Mouse (Mus musculus) adrenal gland, postnatal 10 days (tissue): ENCODE results near the gene Dusp6. TPM values are rescaled to one million over a fixed set of nuclear protein-coding genes. Genes with fewer than 3 reads are reported as not detected.

Experiments
- DNase-seq: peaks from one replicate; pipeline ENCODE4 v3.0.0; 2021; ENCODE audit warnings: mixed read lengths
- total RNA-seq, 2 experiments: library from RNA; stranded (reverse); gene quantifications; 2 replicates each; pipeline ENCODE4 v1.2.3; 2021

Dusp6 gene
- total RNA-seq, 2 experiments from 2014 or later, result 90.0 to 93.5 TPM

DNA sequence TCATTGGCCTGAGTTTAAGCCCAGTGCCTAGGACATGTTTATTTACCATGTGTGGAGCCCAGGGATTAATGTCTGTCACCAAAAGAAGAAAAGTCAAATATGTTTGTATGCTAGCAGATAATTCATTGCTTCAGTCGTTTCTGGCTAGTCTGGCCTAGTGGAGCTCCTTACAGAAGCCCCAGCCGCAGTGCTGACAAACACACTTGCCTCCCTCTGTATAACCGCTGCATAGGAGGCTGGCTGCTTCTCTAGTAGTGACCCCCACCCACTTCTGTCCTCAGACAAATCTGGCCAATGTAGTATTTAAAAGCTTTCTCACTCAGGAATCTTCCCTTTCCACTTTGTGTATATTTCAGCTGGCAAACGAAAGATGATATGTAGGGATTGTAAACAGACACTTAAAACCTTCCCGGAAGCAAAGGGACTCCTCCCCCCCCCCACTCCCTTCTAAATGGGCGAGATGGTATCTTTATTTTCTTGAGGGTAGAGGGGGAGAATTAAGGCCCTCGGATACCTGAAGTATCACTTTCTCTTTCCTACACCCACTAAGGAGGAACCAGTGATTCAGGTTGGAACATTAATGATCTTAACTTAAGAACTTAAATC, 18.3 kb upstream of the Dusp6 start:
- no peak for DNase-seq

DNA sequence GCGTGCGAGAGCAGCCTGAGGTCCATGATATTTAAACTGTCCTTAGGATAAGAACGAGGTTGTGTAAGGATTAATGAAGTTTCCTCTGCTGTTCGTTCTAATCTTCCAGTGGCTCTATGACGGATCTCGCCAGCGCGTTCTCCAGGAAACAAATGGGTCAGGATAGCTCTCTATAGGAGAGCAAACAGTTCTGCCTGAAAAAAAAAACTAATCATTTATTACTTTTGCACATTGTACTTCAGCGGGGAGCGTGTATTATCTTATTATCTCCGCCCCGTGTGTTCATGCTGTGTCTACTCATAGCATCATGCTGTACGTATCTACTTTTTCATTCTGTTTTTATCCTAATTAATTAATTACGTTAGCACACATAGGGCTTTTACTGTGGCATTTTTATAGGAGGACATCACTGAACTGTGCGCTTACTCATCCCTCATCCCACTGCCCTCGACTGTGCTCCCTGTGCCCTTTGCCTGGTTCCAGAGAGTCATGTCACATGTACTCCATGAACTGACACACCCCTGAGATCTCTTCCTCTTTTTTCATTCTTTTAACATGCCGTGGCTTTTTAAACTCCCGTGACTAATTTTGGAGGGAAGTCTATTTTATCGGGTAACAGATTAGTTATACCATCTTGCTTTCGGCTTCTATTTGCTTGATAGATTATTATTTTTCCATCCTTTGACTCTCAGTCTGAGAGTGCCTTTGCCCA, 16.1 kb upstream of the Dusp6 start:
- no peak for DNase-seq

DNA sequence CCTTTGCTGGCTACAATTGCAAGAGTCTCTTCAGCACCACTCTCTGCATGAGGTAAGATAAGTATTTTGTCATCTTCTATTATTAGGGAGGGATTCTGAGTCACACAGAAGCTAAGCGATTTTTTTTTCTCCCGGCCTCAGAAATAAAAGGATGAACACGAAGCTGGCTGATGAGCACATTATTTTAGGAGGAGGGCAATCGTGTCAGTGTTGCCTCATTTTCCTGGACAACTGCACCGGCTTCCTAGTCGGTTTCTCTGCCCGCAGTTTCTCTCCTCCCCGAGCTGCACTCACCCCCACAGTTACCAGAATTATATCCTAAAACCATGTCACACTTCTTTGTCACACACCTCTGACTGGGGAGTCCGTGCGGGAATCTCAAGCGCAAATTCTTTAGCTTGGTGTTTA, 12.2 kb upstream of the Dusp6 start:
- DNase-seq, result no peak

DNA sequence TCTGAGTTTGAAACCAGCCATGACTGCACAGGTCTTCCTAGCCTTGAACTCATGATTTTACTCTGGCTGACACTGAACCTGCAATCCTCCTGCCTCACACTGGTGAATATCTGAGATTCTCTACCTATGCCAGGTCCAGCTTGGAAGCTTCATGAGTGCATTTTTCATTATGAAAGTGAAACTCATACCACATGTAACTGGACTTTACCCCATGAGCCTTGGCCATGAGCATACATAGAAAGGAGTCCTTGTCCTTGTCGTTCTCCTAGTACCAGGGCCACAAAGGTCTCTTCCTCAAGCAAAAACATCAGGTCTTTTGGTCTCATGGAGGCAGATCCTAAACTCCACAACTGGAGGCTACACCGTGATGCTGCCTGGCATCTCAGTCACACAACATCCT, 9.6 kb upstream of the Dusp6 start:
- DNase-seq, result no peak

DNA sequence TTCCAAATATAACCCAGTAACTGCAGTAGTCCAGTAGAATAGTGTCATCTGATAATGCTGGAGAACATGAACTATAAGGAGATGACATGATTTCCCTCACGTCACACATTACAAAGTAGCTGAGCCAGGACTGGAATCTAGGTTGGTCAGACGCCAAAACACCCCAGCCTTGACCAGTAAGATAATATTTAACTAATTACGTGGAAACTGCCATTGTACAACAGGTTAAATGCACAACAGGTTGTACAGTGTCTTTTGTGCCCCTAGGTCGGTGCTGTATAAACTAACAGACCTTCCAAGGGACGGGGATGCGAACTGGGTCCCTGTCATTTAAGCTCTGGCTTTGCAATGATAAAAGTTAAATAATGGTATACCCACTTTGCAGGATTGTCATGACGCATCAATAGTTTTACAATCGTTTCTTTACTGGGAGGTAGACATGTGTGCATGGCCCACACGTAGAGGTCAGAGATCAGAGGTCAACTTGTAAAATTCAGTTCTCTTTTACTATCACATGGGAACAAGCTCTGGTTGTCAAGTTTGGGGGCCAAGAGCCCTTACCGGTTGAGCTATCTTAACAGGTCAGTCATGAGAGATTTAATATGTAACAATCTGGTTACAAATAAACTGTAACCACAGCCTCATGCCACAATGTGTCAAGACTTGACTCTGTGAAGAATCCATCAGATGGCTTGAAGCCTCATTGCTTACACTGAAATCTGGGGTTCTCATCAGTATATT, 7.0 kb upstream of the Dusp6 start:
- DNase-seq, result no peak

DNA sequence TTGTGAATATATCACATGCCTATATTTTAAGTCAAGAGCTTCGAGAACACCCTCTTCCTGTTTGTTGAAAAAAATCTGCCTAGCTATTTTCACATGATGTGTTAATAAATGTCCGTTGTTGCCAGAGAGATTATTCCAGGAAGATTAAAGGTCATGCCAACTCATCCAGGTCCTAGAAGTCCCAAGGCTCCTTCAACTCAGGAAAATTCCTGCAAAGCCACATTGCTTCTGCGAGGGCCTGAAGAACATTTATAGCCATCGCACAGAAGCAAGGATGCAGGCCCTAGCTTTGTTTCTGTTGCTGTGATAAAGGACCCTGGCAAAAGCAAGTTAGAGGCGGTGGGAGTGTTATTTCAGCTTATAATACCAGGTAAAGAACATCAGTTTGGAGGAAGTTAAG, 5.5 kb upstream of the Dusp6 start:
- no peak for DNase-seq

DNA sequence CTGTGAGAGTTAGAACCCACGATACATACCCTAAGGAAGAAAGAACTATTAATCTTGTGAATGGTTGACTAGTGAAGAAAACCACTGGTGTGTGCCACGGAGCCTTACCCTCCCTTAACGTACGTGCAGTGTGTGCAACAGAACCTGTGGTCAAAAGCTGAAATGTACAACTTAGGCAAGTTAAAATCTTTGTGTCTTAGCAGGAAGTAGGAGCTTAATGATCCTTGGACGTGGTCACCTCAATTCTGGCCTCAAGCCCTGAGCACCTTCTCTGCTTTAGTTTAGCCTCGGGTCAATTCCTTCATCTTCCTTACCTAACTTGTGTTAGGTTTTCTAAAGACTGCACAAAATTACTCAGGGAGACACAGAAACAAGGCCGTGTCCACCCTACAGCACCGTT, 3.2 kb upstream of the Dusp6 start:
- no peak for DNase-seq

DNA sequence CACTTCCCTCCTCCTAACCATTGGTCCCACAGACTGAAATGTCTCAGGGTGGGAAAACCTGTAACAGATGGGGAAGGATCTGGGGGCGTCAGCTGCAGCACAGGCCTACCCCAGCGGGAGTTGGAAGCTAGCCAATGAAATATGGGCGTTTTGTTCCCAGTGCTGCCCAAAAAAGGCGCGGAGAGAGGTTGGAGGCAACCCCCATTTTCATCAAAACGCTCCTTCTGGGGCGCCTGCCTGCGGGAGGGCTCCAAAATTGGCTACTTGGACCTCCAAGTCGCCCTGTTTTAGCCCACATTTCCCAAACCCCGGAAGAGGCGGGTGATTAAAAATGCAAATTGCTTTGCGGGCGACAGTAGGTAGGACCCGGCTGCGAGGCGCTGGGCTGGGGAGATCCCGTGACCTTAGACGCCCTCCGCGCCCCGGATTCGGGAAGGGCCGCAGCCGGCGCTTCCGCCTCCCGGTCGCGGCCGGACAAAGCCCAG, 1.8 kb upstream of the Dusp6 start:
- DNase-seq, result no peak

DNA sequence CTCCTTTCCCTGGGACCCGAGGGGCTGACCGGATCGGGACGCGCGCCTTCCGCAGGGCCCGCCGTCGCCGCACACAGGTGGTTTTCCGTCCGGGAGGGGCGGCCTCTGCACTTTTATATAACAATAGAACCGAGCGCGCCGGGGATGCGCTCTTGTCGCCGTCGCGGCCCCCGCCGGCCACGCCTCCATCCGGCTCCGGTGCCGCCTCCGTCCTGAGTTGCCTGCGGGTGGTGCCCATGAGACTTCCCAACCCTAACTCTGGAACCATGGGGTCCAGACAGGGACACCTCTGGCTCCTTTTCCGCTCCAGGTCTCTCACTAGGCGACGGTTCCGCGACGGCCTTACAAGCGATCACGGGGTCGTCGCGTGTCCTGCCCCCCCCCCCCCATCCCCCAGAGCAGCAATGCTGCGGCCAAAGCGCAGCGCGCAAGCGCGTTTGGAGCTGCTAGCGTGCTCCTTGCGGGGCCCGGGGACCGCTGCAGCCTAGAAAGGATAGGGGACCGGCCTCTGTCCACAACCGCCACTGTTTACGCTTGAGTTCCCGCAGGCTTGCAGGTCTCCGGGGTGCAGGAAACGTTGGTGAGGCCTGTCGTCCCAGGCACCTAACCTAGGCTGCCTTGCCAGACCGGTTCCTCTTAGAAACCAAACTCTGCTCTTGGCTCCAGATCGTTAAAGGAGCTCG, 1.3 kb upstream of the Dusp6 start:
- peak; percentile 92 for DNase-seq

DNA sequence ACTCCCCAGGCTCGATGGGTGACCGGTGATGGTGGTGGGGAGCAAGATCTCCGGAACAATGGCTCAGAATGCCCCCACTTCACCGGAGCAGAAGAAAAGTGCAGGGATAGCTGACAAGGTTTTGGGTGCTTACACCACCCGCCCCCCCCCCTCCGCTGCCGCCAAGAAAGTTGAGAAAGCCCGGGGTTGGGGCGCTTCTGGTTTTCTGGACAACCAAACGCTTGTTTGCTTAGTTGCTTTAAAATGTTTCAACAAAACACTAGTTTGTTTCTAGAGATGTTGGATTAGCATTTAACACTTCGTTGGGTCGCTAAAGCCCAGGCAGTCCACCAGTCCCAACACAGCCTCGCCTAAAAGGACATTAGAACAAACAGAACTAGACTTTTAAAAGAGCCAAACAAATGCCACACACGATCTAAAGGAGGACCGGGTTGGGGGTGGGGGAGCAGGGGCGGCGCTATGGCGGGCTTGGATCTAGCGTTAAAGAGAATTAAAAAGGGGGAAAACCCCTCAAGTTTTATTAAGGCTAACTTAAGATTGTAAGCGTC, 638 bp upstream of the Dusp6 start:
- peak; percentile 60 for DNase-seq

DNA sequence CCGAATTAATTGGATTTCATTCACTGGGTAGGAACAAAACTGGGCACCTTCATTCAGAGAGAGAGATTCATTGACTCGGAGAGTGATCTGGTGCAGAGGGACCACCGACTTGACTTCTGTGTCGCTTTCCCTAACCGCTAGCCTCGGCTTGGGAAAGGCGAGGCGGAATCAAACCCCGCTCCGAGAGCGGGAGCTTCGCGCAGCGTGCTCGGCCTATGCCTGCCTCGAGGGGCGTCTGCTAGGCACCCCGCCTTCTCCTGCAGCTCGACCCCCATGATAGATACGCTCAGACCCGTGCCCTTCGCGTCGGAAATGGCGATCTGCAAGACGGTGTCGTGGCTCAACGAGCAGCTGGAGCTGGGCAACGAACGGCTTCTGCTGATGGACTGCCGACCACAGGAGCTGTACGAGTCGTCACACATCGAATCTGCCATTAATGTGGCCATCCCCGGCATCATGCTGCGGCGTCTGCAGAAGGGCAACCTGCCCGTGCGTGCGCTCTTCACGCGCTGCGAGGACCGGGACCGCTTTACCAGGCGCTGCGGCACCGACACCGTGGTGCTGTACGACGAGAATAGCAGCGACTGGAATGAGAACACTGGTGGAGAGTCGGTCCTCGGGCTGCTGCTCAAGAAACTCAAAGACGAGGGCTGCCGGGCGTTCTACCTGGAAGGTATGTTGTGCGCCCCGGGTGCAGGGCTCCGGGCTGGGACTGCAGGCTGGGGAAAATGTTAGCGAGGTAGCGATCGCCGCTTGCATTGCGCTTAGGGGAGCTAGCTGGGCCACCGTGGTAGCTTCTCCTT, 589 bp downstream of the Dusp6 start:
- peak; percentile 54 for DNase-seq

DNA sequence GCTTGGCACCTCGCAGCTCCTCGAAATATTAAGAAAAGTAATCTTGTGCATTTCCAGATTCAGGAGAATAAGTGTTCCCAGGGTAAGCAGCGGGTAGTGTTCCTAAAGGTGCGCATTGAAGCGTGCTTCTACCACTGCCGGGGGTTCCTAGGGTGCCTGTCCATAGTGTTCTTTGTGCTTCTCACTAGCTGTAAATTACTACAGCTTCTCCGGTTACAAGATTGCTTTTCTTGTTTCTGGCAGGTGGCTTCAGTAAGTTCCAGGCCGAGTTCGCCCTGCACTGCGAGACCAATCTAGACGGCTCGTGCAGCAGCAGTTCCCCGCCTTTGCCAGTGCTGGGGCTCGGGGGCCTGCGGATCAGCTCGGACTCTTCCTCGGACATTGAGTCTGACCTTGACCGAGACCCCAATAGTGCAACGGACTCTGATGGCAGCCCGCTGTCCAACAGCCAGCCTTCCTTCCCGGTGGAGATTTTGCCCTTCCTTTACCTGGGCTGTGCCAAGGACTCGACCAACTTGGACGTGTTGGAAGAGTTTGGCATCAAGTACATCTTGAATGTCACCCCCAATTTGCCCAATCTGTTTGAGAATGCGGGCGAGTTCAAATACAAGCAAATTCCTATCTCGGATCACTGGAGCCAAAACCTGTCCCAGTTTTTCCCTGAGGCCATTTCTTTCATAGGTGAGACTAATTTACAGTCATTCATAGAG, 1.4 kb downstream of the Dusp6 start:
- DNase-seq, result peak; percentile 59

DNA sequence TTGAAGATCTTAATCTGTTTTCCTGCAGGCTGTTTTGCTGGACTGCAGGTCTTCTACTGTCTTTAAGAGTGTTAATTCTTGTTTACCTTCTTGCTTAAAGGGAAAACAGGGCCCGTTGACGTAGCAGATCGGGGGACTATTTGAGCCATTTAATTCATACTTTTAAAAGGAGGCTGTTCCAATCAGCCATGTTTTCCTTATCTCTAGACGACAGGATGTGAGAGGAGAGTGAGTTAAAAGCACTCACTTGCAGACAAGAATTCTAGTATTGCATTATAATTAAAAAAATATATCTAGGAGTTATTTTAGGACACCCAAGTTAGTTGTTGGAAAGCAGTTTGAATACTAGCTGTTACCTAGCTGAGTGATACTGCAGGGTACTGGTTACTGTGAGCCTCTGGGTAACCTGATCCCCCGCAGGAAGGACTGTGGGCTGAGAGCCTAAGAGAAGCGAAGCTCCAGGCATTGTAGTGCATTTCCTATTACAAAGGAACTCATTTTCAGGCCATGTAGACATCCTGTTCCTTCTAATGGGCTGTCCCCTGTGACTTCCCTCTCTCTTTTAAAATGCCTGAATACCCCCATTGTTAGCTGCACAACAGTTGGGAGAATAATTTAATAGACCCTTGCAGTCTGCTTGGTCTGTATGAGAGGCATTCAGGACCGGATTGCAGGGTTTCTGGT, 2.1 kb downstream of the Dusp6 start:
- DNase-seq, result peak; percentile 61

DNA sequence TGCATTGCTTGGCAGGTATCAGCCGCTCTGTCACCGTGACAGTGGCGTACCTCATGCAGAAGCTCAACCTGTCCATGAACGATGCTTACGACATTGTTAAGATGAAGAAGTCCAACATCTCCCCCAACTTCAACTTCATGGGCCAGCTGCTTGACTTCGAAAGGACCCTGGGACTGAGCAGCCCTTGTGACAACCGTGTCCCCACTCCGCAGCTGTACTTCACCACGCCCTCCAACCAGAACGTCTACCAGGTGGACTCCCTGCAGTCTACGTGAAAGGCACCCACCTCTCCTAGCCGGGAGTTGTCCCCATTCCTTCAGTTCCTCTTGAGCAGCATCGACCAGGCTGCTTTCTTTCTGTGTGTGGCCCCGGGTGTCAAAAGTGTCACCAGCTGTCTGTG, 3.0 kb downstream of the Dusp6 start:
- peak; percentile 40 for DNase-seq

DNA sequence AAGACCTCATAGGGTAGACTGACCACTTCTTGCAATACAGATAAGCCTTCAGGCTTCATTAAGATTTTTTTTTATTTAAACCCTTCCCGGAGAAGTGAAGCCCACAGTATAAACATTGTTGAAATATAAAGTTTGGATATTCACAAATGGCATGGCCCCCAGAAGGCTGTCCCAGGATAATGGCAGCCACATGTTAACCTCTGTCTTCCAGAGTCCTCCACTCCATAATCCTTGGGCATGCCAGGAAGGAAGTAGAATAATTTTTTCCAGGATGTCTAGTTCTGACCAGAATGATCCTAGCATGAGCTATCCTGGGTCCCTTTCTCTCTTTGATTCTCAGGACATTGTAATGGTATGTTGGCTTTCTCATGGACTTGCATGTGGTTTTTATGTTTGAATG, 4.6 kb downstream of the Dusp6 start:
- DNase-seq, result no peak

DNA sequence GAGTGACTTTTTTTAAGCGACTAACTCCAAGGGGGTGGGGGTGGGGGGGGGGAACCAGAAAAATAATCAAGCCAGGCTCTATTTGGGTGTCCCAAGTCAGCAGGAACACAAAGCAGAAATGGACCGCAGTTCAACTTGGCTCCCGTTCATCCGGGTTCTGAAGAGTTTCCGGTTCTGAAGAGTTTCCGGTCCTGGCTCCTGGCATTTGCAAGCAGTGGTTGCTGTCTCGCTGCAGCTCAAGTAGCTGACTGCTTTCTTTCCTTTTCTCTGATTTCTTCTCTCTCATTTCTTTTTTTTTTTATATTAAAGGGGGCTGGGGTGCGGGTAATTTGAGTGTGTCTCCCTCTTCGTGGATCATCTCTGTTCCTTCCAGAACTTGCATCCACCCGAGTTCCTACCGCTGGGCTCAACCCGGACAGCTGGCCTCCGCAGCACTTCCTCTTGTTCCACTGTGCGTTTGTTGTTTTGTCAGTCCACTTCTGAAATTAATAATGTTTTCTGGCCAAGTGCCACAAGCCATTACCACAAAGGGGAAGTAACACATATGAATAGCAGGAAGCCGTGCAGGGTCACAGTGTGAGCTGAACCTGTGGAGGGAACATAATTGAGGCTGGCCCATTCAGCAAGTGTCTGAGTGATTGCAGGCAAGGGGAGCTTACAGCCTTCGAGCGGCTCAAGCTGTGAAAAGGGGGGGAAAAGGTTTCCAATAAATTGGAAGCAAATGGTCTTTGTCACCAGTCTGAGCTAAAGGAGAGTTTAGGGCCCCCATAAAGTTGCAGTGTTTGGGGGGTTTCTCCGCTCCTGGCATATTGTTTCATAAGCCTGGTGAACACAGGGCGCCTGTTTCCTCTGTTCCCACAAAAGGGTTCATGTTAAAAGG, 5.6 kb downstream of the Dusp6 start:
- DNase-seq, result peak; percentile 72

DNA sequence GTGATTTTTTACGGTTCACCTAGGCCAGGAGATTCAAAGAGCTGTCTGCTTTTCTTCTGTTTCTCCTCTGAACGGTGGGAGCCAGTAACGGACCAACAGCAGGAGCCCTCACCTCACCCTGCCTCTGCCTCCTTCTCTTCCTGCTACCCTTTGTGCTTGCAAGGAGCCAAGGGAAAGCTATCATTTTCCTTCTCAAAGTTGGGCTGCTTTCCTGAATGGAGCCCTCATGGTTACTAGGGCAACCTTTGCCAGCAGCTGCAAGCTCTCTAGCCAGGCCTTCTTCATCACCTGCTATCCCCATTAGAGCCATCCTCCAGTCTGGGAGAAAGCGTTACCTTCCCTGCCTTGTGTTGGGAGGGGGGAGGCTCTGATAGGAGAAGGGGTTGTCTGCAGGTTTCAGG, 6.3 kb downstream of the Dusp6 start:
- peak; percentile 39 for DNase-seq

DNA sequence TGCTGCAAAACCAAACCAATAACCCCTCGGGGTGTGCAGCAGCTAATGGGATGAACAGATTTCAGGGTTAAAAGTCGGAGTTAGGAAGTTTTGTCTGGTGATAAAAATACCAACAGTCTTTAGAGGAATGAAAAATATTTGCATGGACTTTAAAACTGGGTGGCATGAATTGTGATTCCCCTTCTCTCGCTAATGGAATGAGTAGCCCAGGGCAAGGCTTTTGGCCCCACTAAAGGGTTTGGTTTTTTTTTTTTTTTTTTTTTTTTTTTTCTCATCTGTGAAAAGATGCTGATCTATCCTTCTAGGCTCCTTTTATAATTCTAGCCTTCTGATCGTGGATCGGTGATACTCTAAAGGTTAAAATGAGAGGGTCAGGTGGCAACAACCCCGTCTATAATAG, 6.7 kb downstream of the Dusp6 start:
- no peak for DNase-seq

DNA sequence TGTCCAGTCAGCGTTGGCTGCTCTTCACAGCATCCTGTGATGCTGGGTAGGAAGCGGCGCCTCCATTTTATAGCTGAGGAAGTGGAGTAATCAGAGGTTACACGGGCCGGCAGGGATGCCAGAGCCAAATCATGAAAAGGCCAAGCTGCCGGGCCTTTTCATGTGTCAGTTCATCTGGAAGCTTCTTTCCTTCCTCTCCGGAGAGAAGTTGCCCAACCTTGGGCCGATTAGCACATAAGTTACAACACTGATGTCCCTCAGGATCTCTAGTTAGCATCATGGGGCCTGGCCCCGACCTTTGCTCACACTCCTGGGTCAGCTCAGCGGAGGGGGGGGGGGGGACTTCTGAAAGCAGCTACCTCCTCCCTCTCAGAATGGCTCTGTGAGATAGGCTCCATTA, 7.4 kb downstream of the Dusp6 start:
- DNase-seq, result peak; percentile 85
